In genomic region chr7:45408949-45409348, GRCm38 (mm10) we compare ENCODE assay signal across 28 mouse cellular contexts. TPM values are rescaled to one million over a fixed set of nuclear protein-coding genes. Genes with fewer than 3 reads are reported as not detected.
DNase-seq lines count a peak whose midpoint lies in the region; ATAC-seq and TF ChIP-seq lines count a peak whose summit lies in the region.
"Had no signal": no experiment of that assay in that cellular context is flagged by ENCODE, and none has a peak within 500 bp of the region (broad histone marks: within the 10 kb centered on the region; RNA-seq: fewer than 3 reads in every experiment).

No protein-coding gene starts in this region.

- intact Hi-C loops in gastrocnemius, adult 2 months (cut with DNase I): no loop called here

- H3K36me3 ChIP-seq in forebrain, embryonic 11.5 days (ENCODE audit: control insufficient read depth, insufficient read depth, low read length): no peaks in the 10 kb centered on the region
- no peaks in the 10 kb centered on the region for H3K36me3 ChIP-seq in forebrain, embryonic 12.5 days (replicated peaks)
- H3K36me3 ChIP-seq in midbrain, embryonic 11.5 days (ENCODE audit: control insufficient read depth, insufficient read depth, low read length): no peaks in the 10 kb centered on the region
- no peaks in the 10 kb centered on the region for H3K36me3 ChIP-seq in midbrain, postnatal 0 days (ENCODE audit: insufficient read depth, low read length)
- H3K36me3 ChIP-seq in midbrain, embryonic 12.5 days: no peaks in the 10 kb centered on the region
- H3K36me3 ChIP-seq in midbrain, embryonic 13.5 days: no peaks in the 10 kb centered on the region
- H3K36me3 ChIP-seq: G1E had no signal

- DNase-seq in forebrain, embryonic 11.5 days (ENCODE audit: low spot score): peak; percentile 41
- no peak for DNase-seq in gastrocnemius, adult 2 months
- no peak for DNase-seq in gastrocnemius, postnatal 10 days
- DNase-seq in midbrain, embryonic 11.5 days (ENCODE audit: low spot score, missing footprints): peak; percentile 60
- no peak for DNase-seq in midbrain, postnatal 0 days (ENCODE audit: low spot score)
- DNase-seq: adrenal gland, adult 2 months; adrenal gland, adult 8-10 months; adrenal gland, postnatal 10 days; adrenal gland, postnatal 14 days; adrenal gland, postnatal 25 days; adrenal gland, postnatal 36 days; B cell, adult 2 months; cerebellum, adult 11 months; cerebellum, adult 11-12 months had no signal

- 88% methylated on average over 17 of the region's 17 CpGs for WGBS in forebrain, embryonic 11.5 days
- 86% methylated on average over 17 of the region's 17 CpGs for WGBS in forebrain, embryonic 12.5 days
- WGBS in midbrain, embryonic 11.5 days: 86% methylated on average over 17 of the region's 17 CpGs
- 91% methylated on average over 17 of the region's 17 CpGs for WGBS in midbrain, postnatal 0 days
- WGBS in midbrain, embryonic 12.5 days: 91% methylated on average over 17 of the region's 17 CpGs
- WGBS in midbrain, embryonic 13.5 days: 86% methylated on average over 17 of the region's 17 CpGs

- H3K27ac ChIP-seq in forebrain, embryonic 11.5 days (ENCODE audit: low read depth, low read length): no peak overlapping the region
- no peak overlapping the region for H3K27ac ChIP-seq in forebrain, embryonic 12.5 days
- H3K27ac ChIP-seq in gastrocnemius, adult 2 months: peak overlapping the region; percentile 98
- no peak overlapping the region for H3K27ac ChIP-seq in midbrain, embryonic 11.5 days (ENCODE audit: low read depth, low read length)
- no peak overlapping the region for H3K27ac ChIP-seq in midbrain, postnatal 0 days (ENCODE audit: low read depth, low read length)
- no peak overlapping the region for H3K27ac ChIP-seq in midbrain, embryonic 12.5 days (replicated peaks)
- H3K27ac ChIP-seq in midbrain, embryonic 13.5 days: no peak overlapping the region

- H3K9me3 ChIP-seq in forebrain, embryonic 11.5 days (ENCODE audit: control insufficient read depth, low read length): no peaks in the 10 kb centered on the region
- H3K9me3 ChIP-seq in forebrain, embryonic 12.5 days: no peaks in the 10 kb centered on the region
- no peaks in the 10 kb centered on the region for H3K9me3 ChIP-seq in midbrain, embryonic 11.5 days (ENCODE audit: control insufficient read depth, low read length)
- H3K9me3 ChIP-seq in midbrain, postnatal 0 days (ENCODE audit: low read length): no peaks in the 10 kb centered on the region
- H3K9me3 ChIP-seq in midbrain, embryonic 12.5 days: no peaks in the 10 kb centered on the region
- no peaks in the 10 kb centered on the region; the same call in 1 of the 2 replicates for H3K9me3 ChIP-seq in midbrain, embryonic 13.5 days

- H3K9ac ChIP-seq in forebrain, embryonic 11.5 days (ENCODE audit: low read length): no peak overlapping the region
- H3K9ac ChIP-seq in forebrain, embryonic 12.5 days: no peak overlapping the region
- no peak overlapping the region for H3K9ac ChIP-seq in midbrain, embryonic 11.5 days (ENCODE audit: low read length)
- H3K9ac ChIP-seq in midbrain, postnatal 0 days (replicated peaks; ENCODE audit: low read length, poor library complexity, severe bottlenecking): no peak overlapping the region
- 0 out of 2 replicates have a peak overlapping the region, but pooled peaks have one; percentile 7 for H3K9ac ChIP-seq in midbrain, embryonic 12.5 days (replicated peaks)
- H3K9ac ChIP-seq in midbrain, embryonic 13.5 days (replicated peaks): no peak overlapping the region

- TF ChIP-seq CTCF in gastrocnemius, adult 2 months (IDR thresholded peaks at IDR 0.05): no peak
- no peak for TF ChIP-seq CTCF in midbrain, postnatal 0 days (IDR thresholded peaks at IDR 0.05)

- ATAC-seq in forebrain, embryonic 11.5 days (replicated peaks; ENCODE audit: low FRiP score): no peak
- ATAC-seq in forebrain, embryonic 12.5 days (ENCODE audit: low FRiP score): no peak
- no peak for ATAC-seq in midbrain, embryonic 11.5 days (ENCODE audit: low FRiP score)
- ATAC-seq in midbrain, postnatal 0 days (ENCODE audit: low FRiP score): no peak
- no peak for ATAC-seq in midbrain, embryonic 12.5 days (ENCODE audit: low FRiP score, low read depth)
- ATAC-seq in midbrain, embryonic 13.5 days: no peak
- ATAC-seq: activated CD4-positive, CD25-positive, alpha-beta regulatory T cell, adult 4 months; CD4-positive, CD25-positive, alpha-beta regulatory T cell, adult 4 months; Patski had no signal

- no peak overlapping the region for H3K4me3 ChIP-seq in forebrain, embryonic 11.5 days (ENCODE audit: low read depth, low read length)
- no peak overlapping the region for H3K4me3 ChIP-seq in forebrain, embryonic 12.5 days (replicated peaks)
- H3K4me3 ChIP-seq in gastrocnemius, adult 2 months: peak overlapping the region; percentile 81
- H3K4me3 ChIP-seq in midbrain, embryonic 11.5 days (ENCODE audit: low read depth, low read length): no peak overlapping the region
- H3K4me3 ChIP-seq in midbrain, postnatal 0 days (ENCODE audit: low read depth, low read length): no peak overlapping the region
- H3K4me3 ChIP-seq in midbrain, embryonic 12.5 days: no peak overlapping the region
- no peak overlapping the region for H3K4me3 ChIP-seq in midbrain, embryonic 13.5 days (replicated peaks)

- H3K4me1 ChIP-seq in forebrain, embryonic 11.5 days (replicated peaks; ENCODE audit: control insufficient read depth, insufficient read depth, low read length): peaks cover 10% of the 10 kb centered on the region; the same call in 1 of the 2 replicates
- H3K4me1 ChIP-seq in forebrain, embryonic 12.5 days: peaks cover 22% of the 10 kb centered on the region
- H3K4me1 ChIP-seq in midbrain, embryonic 11.5 days (ENCODE audit: control insufficient read depth, insufficient read depth, low read length): peaks cover 5% of the 10 kb centered on the region
- H3K4me1 ChIP-seq in midbrain, postnatal 0 days (ENCODE audit: insufficient read depth, low read length): peaks cover 3% of the 10 kb centered on the region; the same call in 1 of the 2 replicates
- peaks cover 21% of the 10 kb centered on the region for H3K4me1 ChIP-seq in midbrain, embryonic 12.5 days
- H3K4me1 ChIP-seq in midbrain, embryonic 13.5 days (replicated peaks): peaks cover 20% of the 10 kb centered on the region

- H3K4me2 ChIP-seq in forebrain, embryonic 11.5 days (ENCODE audit: low read depth, low read length, severe bottlenecking): no peak overlapping the region
- H3K4me2 ChIP-seq in forebrain, embryonic 12.5 days: no peak overlapping the region
- H3K4me2 ChIP-seq in midbrain, embryonic 11.5 days: no peak overlapping the region
- no peak overlapping the region for H3K4me2 ChIP-seq in midbrain, postnatal 0 days (ENCODE audit: low read depth, low read length, poor library complexity, severe bottlenecking)
- no peak overlapping the region for H3K4me2 ChIP-seq in midbrain, embryonic 12.5 days (replicated peaks)
- no peak overlapping the region for H3K4me2 ChIP-seq in midbrain, embryonic 13.5 days (replicated peaks)

- peaks cover 78% of the 10 kb centered on the region for H3K27me3 ChIP-seq in forebrain, embryonic 11.5 days (ENCODE audit: control insufficient read depth, insufficient read depth, low read length)
- H3K27me3 ChIP-seq in forebrain, embryonic 12.5 days: peaks cover 90% of the 10 kb centered on the region
- H3K27me3 ChIP-seq in midbrain, embryonic 11.5 days (ENCODE audit: control insufficient read depth, insufficient read depth, low read length): peaks cover 75% of the 10 kb centered on the region
- peaks cover 84% of the 10 kb centered on the region for H3K27me3 ChIP-seq in midbrain, postnatal 0 days (ENCODE audit: insufficient read depth, low read length)
- peaks cover 94% of the 10 kb centered on the region for H3K27me3 ChIP-seq in midbrain, embryonic 12.5 days
- H3K27me3 ChIP-seq in midbrain, embryonic 13.5 days: peaks cover 93% of the 10 kb centered on the region

RNA-seq across cellular contexts. Expression of gene Kcna7, which starts 3.5 kb away (rescaled TPM):
- not detected in 2 replicates for polyA plus RNA-seq in forebrain, embryonic 11.5 days (2014; fragmentation: Nextera tagmentation; extraction: Ambion mirVana)
- not detected in 2 replicates for polyA plus RNA-seq in forebrain, embryonic 12.5 days (2016; fragmentation: Nextera tagmentation; extraction: Ambion mirVana)
- total RNA-seq in gastrocnemius, adult 2 months (2021): 10 to 100 TPM; 68.4 to 95.8 TPM
- total RNA-seq in gastrocnemius, postnatal 10 days (2021): 10 to 100 TPM; 25.4 to 29.6 TPM
- not detected in 2 replicates for polyA plus RNA-seq in midbrain, embryonic 11.5 days (2014; fragmentation: Nextera tagmentation; extraction: Ambion mirVana)
- total RNA-seq in midbrain, postnatal 0 days (2014; rRNA removed): not detected in 2 replicates
- 0.06 TPM in 1 of 2 replicates, not detected in the other for polyA plus RNA-seq in midbrain, postnatal 0 days (2015; fragmentation: Nextera tagmentation; extraction: Ambion mirVana)
- not detected in 2 replicates for polyA plus RNA-seq in midbrain, embryonic 12.5 days (2016; fragmentation: Nextera tagmentation; extraction: Ambion mirVana)
- not detected in 2 replicates for polyA plus RNA-seq in midbrain, embryonic 13.5 days (2015; fragmentation: Nextera tagmentation; extraction: Ambion mirVana)
- total RNA-seq: adrenal gland, adult 18-20 months; adrenal gland, adult 2 months; adrenal gland, adult 8-10 months; adrenal gland, postnatal 14 days; adrenal gland, postnatal 25 days; adrenal gland, postnatal 36 days; MEL had no signal
- polyA plus RNA-seq: activated CD4-positive, CD25-positive, alpha-beta regulatory T cell, adult 4 months; adrenal gland, adult 2 months; brain, embryonic 14.5 days; CD4-positive, CD25-positive, alpha-beta regulatory T cell, adult 4 months; G1E had no signal

RNA-seq across cellular contexts. Expression of gene Ntf5, which starts 4.5 kb away (rescaled TPM):
- polyA plus RNA-seq in forebrain, embryonic 11.5 days (2014; fragmentation: Nextera tagmentation; extraction: Ambion mirVana): 0.33 and 0.67 TPM in 2 replicates
- polyA plus RNA-seq in forebrain, embryonic 12.5 days (2016; fragmentation: Nextera tagmentation; extraction: Ambion mirVana): 0.32 and 0.65 TPM in 2 replicates
- total RNA-seq in gastrocnemius, adult 2 months (2021): 1 to 10 TPM; 3.6 to 4.9 TPM
- 1 to 10 TPM; 1.4 to 1.8 TPM for total RNA-seq in gastrocnemius, postnatal 10 days (2021)
- polyA plus RNA-seq in midbrain, embryonic 11.5 days (2014; fragmentation: Nextera tagmentation; extraction: Ambion mirVana): 0.23 and 0.44 TPM in 2 replicates
- total RNA-seq in midbrain, postnatal 0 days (2014; rRNA removed): 0.24 TPM in 1 of 2 replicates, not detected in the other
- polyA plus RNA-seq in midbrain, postnatal 0 days (2015; fragmentation: Nextera tagmentation; extraction: Ambion mirVana): not detected in 2 replicates
- polyA plus RNA-seq in midbrain, embryonic 12.5 days (2016; fragmentation: Nextera tagmentation; extraction: Ambion mirVana): 0.22 and 0.43 TPM in 2 replicates
- not detected in 2 replicates for polyA plus RNA-seq in midbrain, embryonic 13.5 days (2015; fragmentation: Nextera tagmentation; extraction: Ambion mirVana)
- total RNA-seq: adrenal gland, adult 2 months; adrenal gland, postnatal 14 days; adrenal gland, postnatal 25 days; adrenal gland, postnatal 36 days had no signal
- polyA plus RNA-seq: activated CD4-positive, CD25-positive, alpha-beta regulatory T cell, adult 4 months; adrenal gland, adult 2 months; CD4-positive, CD25-positive, alpha-beta regulatory T cell, adult 4 months had no signal

RNA-seq across cellular contexts. Expression of gene Lhb, which starts 11.7 kb away (rescaled TPM):
- polyA plus RNA-seq in forebrain, embryonic 11.5 days (2014; fragmentation: Nextera tagmentation; extraction: Ambion mirVana): not detected in 2 replicates
- polyA plus RNA-seq in forebrain, embryonic 12.5 days (2016; fragmentation: Nextera tagmentation; extraction: Ambion mirVana): 0.50 TPM in 1 of 2 replicates, not detected in the other
- under 1 TPM; 0.51 to 0.73 TPM for total RNA-seq in gastrocnemius, adult 2 months (2021)
- not detected for total RNA-seq in gastrocnemius, postnatal 10 days (2021)
- polyA plus RNA-seq in midbrain, embryonic 11.5 days (2014; fragmentation: Nextera tagmentation; extraction: Ambion mirVana): not detected in 2 replicates
- 1.8 TPM in 1 of 2 replicates, not detected in the other for total RNA-seq in midbrain, postnatal 0 days (2014; rRNA removed)
- polyA plus RNA-seq in midbrain, postnatal 0 days (2015; fragmentation: Nextera tagmentation; extraction: Ambion mirVana): 0.32 and 0.70 TPM in 2 replicates
- polyA plus RNA-seq in midbrain, embryonic 12.5 days (2016; fragmentation: Nextera tagmentation; extraction: Ambion mirVana): not detected in 2 replicates
- polyA plus RNA-seq in midbrain, embryonic 13.5 days (2015; fragmentation: Nextera tagmentation; extraction: Ambion mirVana): 0.50 TPM in 1 of 2 replicates, not detected in the other
- total RNA-seq: adrenal gland, adult 18-20 months; adrenal gland, adult 2 months; adrenal gland, adult 8-10 months; adrenal gland, postnatal 10 days; adrenal gland, postnatal 14 days; adrenal gland, postnatal 25 days; adrenal gland, postnatal 36 days; adrenal gland, postnatal 4 days; CH12.LX; ES-E14; G1E had no signal
- polyA plus RNA-seq: activated CD4-positive, CD25-positive, alpha-beta regulatory T cell, adult 4 months; adrenal gland, adult 2 months; C2C12; CD4-positive, CD25-positive, alpha-beta regulatory T cell, adult 4 months; G1E had no signal

RNA-seq across cellular contexts. Expression of gene Snrnp70, which starts 13.4 kb away (rescaled TPM):
- polyA plus RNA-seq in forebrain, embryonic 11.5 days (2014; fragmentation: Nextera tagmentation; extraction: Ambion mirVana): 79.8 and 87.9 TPM in 2 replicates
- 313 and 314 TPM in 2 replicates for polyA plus RNA-seq in forebrain, embryonic 12.5 days (2016; fragmentation: Nextera tagmentation; extraction: Ambion mirVana)
- 10 to 100 TPM; 87.9 to 90.7 TPM for total RNA-seq in gastrocnemius, adult 2 months (2021)
- 100 to 1,000 TPM; 123 to 156 TPM for total RNA-seq in gastrocnemius, postnatal 10 days (2021)
- 62.0 and 70.9 TPM in 2 replicates for polyA plus RNA-seq in midbrain, embryonic 11.5 days (2014; fragmentation: Nextera tagmentation; extraction: Ambion mirVana)
- 249 and 258 TPM in 2 replicates for total RNA-seq in midbrain, postnatal 0 days (2014; rRNA removed)
- 108 and 131 TPM in 2 replicates for polyA plus RNA-seq in midbrain, postnatal 0 days (2015; fragmentation: Nextera tagmentation; extraction: Ambion mirVana)
- polyA plus RNA-seq in midbrain, embryonic 12.5 days (2016; fragmentation: Nextera tagmentation; extraction: Ambion mirVana): 294 and 300 TPM in 2 replicates
- polyA plus RNA-seq in midbrain, embryonic 13.5 days (2015; fragmentation: Nextera tagmentation; extraction: Ambion mirVana): 223 and 238 TPM in 2 replicates

RNA-seq across cellular contexts. Expression of gene Gys1, which starts 25.7 kb away (rescaled TPM):
- 37.0 and 37.6 TPM in 2 replicates for polyA plus RNA-seq in forebrain, embryonic 11.5 days (2014; fragmentation: Nextera tagmentation; extraction: Ambion mirVana)
- polyA plus RNA-seq in forebrain, embryonic 12.5 days (2016; fragmentation: Nextera tagmentation; extraction: Ambion mirVana): 28.7 and 30.7 TPM in 2 replicates
- 100 to 1,000 TPM; 279 to 365 TPM for total RNA-seq in gastrocnemius, adult 2 months (2021)
- total RNA-seq in gastrocnemius, postnatal 10 days (2021): 100 to 1,000 TPM; 142 to 150 TPM
- 26.5 and 26.8 TPM in 2 replicates for polyA plus RNA-seq in midbrain, embryonic 11.5 days (2014; fragmentation: Nextera tagmentation; extraction: Ambion mirVana)
- 11.5 and 19.7 TPM in 2 replicates for total RNA-seq in midbrain, postnatal 0 days (2014; rRNA removed)
- polyA plus RNA-seq in midbrain, postnatal 0 days (2015; fragmentation: Nextera tagmentation; extraction: Ambion mirVana): 12.0 and 12.2 TPM in 2 replicates
- polyA plus RNA-seq in midbrain, embryonic 12.5 days (2016; fragmentation: Nextera tagmentation; extraction: Ambion mirVana): 29.7 and 32.4 TPM in 2 replicates
- 20.6 and 23.4 TPM in 2 replicates for polyA plus RNA-seq in midbrain, embryonic 13.5 days (2015; fragmentation: Nextera tagmentation; extraction: Ambion mirVana)

Comparison
In these comparisons a context has a peak if more than half of its experiments do, and no peak if none do; other contexts are left out.
1. DNase-seq: peak in forebrain, embryonic 11.5 days (single experiment) and midbrain, embryonic 11.5 days (single experiment); none in gastrocnemius, adult 2 months (single experiment), gastrocnemius, postnatal 10 days (single experiment) and midbrain, postnatal 0 days (single experiment).